Mouse (Mus musculus): Measurements from ENCODE around the gene Ddx23. TPM values are rescaled to one million over a fixed set of nuclear protein-coding genes. Genes with fewer than 3 reads are reported as not detected.
A peak's percentile ranks its signal among the peaks of the same experiment; 100 is the strongest.

Gene Ddx23
- total and polyA plus RNA-seq, 3 experiments, result 194 to 252 (median 213) TPM

DNA sequence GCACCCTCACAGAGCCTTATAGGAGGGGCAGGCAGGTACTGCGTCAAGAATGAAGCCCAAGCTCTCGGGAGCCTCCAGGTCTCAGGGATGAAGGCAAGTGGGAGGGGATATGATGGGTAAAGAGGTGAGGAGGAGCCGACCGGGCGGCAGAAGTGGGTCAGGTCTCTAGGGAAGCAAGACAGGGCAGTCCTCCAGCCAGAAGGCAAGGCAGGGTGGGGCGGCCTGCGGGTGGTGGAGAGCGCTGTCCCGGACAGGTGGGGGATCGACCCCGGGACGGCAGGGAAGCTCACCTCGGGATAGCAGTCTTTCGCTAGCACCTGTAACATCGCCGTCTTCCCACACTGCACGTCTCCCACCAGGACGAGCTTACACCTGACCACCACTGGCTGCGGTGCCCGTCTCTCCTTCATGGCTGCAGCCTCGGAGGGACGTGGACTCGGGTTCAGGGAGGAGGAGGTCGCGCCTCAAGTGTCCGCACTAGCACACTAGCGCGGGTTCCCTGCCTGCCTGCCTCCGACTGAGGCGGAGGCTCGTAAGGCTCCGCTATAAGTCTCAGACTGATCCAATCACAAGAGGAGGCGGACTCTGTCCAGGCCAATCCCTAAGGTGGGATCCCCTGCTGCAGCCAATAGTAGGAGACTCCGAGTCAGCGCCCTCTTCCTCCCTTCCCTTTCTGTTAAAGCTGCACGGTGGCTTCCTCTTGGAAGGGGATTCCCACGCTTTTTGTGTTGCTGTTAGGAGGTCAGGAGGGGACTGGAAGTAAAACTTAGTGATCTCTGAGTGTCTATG is 14.4 kb upstream of the Ddx23 start, which contains the start of gene Rnd1:
Gene Rnd1, minus strand, starts transcription at position 522 of the 789 bp plus-strand sequence.
- H3K79me2 ChIP-seq (ENCODE audit: control insufficient read depth, insufficient read depth, low read length, poor library complexity), result no peaks in the 10 kb centered on the region
- H3K27ac ChIP-seq (ENCODE audit: control insufficient read depth, low read depth, low read length), result 0 out of 2 replicates have a peak within 1 kb of the TSS, but pooled peaks have one; percentile 5
- H3K9me3 ChIP-seq (replicated peaks; ENCODE audit: insufficient read depth, low read length), result no peaks in the 10 kb centered on the region
- TF ChIP-seq NRF1 (IDR thresholded peaks at IDR 0.05; ENCODE audit: insufficient read depth, low read depth, low read length, poor library complexity, severe bottlenecking) (no peak), ELF1 (IDR thresholded peaks at IDR 0.05; ENCODE audit: low read depth, low read length) (peak; percentile 48; the same call in 1 of the 2 replicates), SIN3A (IDR thresholded peaks at IDR 0.05; ENCODE audit: low read length) (peak; percentile 60; the same call in 1 of the 2 replicates), ETS1 (IDR thresholded peaks at IDR 0.05; ENCODE audit: low read depth, low read length) (peak; percentile 31; the same call in 1 of the 2 replicates), CHD1 (IDR thresholded peaks at IDR 0.05; ENCODE audit: low read depth, low read length) (no peak), POLR2AphosphoS2 (IDR thresholded peaks at IDR 0.05; ENCODE audit: low read length) (peak; percentile 93), POLR2AphosphoS5 (IDR thresholded peaks at IDR 0.05; ENCODE audit: borderline replicate concordance, low read depth, low read length) (peak; percentile 98), RAD21 (IDR thresholded peaks at IDR 0.05; ENCODE audit: low read depth, low read length) (no peak), ZKSCAN1 (IDR thresholded peaks at IDR 0.05; ENCODE audit: low read depth, low read length) (no peak), BHLHE40 (IDR thresholded peaks at IDR 0.05; ENCODE audit: borderline replicate concordance, low read depth, low read length) (no peak), ZC3H11A (IDR thresholded peaks at IDR 0.05; ENCODE audit: low read depth, low read length) (no peak), UBTF (IDR thresholded peaks at IDR 0.05; ENCODE audit: borderline replicate concordance, insufficient read depth, low read depth, low read length) (0 out of 2 replicates have a peak, but pooled peaks have one; percentile 8), MAFK (IDR thresholded peaks at IDR 0.05; ENCODE audit: borderline replicate concordance, low read depth, low read length) (no peak), RCOR1 (IDR thresholded peaks at IDR 0.05; ENCODE audit: low read depth, low read length) (no peak), GABPA (IDR thresholded peaks at IDR 0.05; ENCODE audit: low read depth, low read length) (no peak), ZNF384 (IDR thresholded peaks at IDR 0.05; ENCODE audit: low read depth, low read length) (no peak), MEF2A (IDR thresholded peaks at IDR 0.05; ENCODE audit: extremely low read depth, insufficient replicate concordance, low read depth, low read length, poor library complexity, severe bottlenecking) (no peak), EP300 (IDR thresholded peaks at IDR 0.05; ENCODE audit: low read depth in 1 of 2, low read length in 2 of 2) (no peak), GATA1 (IDR thresholded peaks at IDR 0.05; ENCODE audit: low read depth, low read length) (no peak), KAT2A (conservative IDR thresholded peaks at IDR 0.05; ENCODE audit: low read depth, low read length) (no peak), MAX (IDR thresholded peaks at IDR 0.05; ENCODE audit: low read length) (peak; percentile 87), MYB (IDR thresholded peaks at IDR 0.05; ENCODE audit: low read depth, low read length) (no peak), USF1 (IDR thresholded peaks at IDR 0.05; ENCODE audit: low read depth, low read length) (no peak; the same call in 1 of the 2 replicates), TAL1 (IDR thresholded peaks at IDR 0.05; ENCODE audit: low read length) (no peak), POLR2A (IDR thresholded peaks at IDR 0.05; ENCODE audit: control insufficient read depth in 1 of 2, insufficient read depth in 1 of 2, low read depth in 1 of 2, low read length in 2 of 2, poor library complexity in 1 of 2) (peak; percentile 99 to 100), ZMIZ1 (IDR thresholded peaks at IDR 0.05; ENCODE audit: low read depth, low read length) (peak; percentile 98), JUND (IDR thresholded peaks at IDR 0.05; ENCODE audit: low read depth, low read length) (no peak), CHD2 (IDR thresholded peaks at IDR 0.05; ENCODE audit: low read length) (peak; percentile 73), SMC3 (IDR thresholded peaks at IDR 0.05; ENCODE audit: low read depth, low read length) (no peak), NELFE (IDR thresholded peaks at IDR 0.05; ENCODE audit: low read depth, low read length) (peak; percentile 96), TBP (IDR thresholded peaks at IDR 0.05; ENCODE audit: low read depth, low read length) (peak; percentile 98), MAZ (IDR thresholded peaks at IDR 0.05; ENCODE audit: low read depth, low read length) (peak; percentile 15; the same call in 1 of the 2 replicates), HCFC1 (IDR thresholded peaks at IDR 0.05; ENCODE audit: low read depth, low read length) (peak; percentile 60), CTCF (IDR thresholded peaks at IDR 0.05 in 2 of 3, conservative IDR thresholded peaks at IDR 0.05 in 1 of 3; ENCODE audit: control insufficient read depth in 1 of 3, insufficient read depth in 1 of 3, low read depth in 2 of 3, low read length in 3 of 3, poor library complexity in 1 of 3, severe bottlenecking in 1 of 3) (no peak), TCF12 (IDR thresholded peaks at IDR 0.05; ENCODE audit: low read depth, low read length) (peak; percentile 71)
- peak; percentile 98 for DNase-seq (ENCODE audit: low read depth, low spot score)
- H3K36me3 ChIP-seq (ENCODE audit: control insufficient read depth in 1 of 2, insufficient read depth in 2 of 2, low read length in 2 of 2), result peaks cover 0 to 28% of the 10 kb centered on the region in 2 experiments; a peak in 2 of 4 replicates
- H3K9ac ChIP-seq (ENCODE audit: control insufficient read depth, low read depth, low read length, poor library complexity, severe bottlenecking), result peak within 1 kb of the TSS; percentile 66
- no peaks in the 10 kb centered on the region for H3K27me3 ChIP-seq (ENCODE audit: control insufficient read depth in 1 of 2, insufficient read depth in 2 of 2, low read length in 2 of 2)
- peak within 1 kb of the TSS; percentile 68 to 76 for H3K4me3 ChIP-seq (ENCODE audit: control insufficient read depth in 1 of 2, insufficient read depth in 1 of 2, low read depth in 2 of 2, low read length in 2 of 2)
- peaks cover 20 to 39% of the 10 kb centered on the region in 2 experiments for H3K4me1 ChIP-seq (ENCODE audit: control insufficient read depth in 1 of 2, insufficient read depth in 2 of 2, low read length in 2 of 2)

Data from MEL (cell line).